Comparison of ENCODE assay signal across 23 mouse cellular contexts in the genomic region with DNA sequence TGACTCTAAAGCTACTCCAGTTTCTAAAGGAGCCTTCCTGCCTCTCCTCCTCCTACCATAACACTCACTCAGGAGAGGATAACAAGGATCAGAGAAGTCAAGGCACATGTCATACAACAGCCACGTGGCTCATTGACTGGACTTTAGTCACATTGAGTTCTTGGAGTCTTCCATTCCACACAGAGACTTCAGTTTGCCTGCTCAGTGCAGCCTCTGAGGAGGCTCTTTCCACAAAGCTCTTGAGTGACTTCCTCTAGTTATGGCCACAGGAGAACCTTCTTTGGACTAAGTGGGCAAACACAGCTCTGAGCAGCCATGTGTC. TPM values are rescaled to one million over a fixed set of nuclear protein-coding genes. Genes with fewer than 3 reads are reported as not detected.
"Had no signal": no experiment of that assay in that cellular context is flagged by ENCODE, and none has a peak within 500 bp of the region (broad histone marks: within the 10 kb centered on the region; RNA-seq: fewer than 3 reads in every experiment).

No protein-coding gene starts in this region.

RNA-seq across cellular contexts. Expression of gene Pilrb2, which starts 0.7 kb away (rescaled TPM):
- total RNA-seq: forebrain, postnatal 0 days; gastrocnemius, adult 18-20 months; gastrocnemius, adult 8-10 months had no signal
- polyA plus RNA-seq: embryonic facial prominence, embryonic 10.5 days; embryonic facial prominence, embryonic 11.5 days; embryonic facial prominence, embryonic 13.5 days; erythroblast, embryonic 14.5 days; forebrain, embryonic 10.5 days; forebrain, embryonic 11.5 days; forebrain, embryonic 12.5 days; forebrain, embryonic 13.5 days; forebrain, embryonic 14.5 days; forebrain, embryonic 15.5 days; forebrain, embryonic 16.5 days; forebrain, postnatal 0 days had no signal

RNA-seq across cellular contexts. Expression of gene Pilrb1, which starts 14.4 kb away (rescaled TPM):
- total RNA-seq: forebrain, postnatal 0 days; gastrocnemius, postnatal 14 days; gastrocnemius, postnatal 36 days had no signal
- polyA plus RNA-seq: cortical plate, adult 2 months; embryonic facial prominence, embryonic 11.5 days; embryonic facial prominence, embryonic 13.5 days; erythroblast, embryonic 14.5 days; forebrain, embryonic 10.5 days; forebrain, embryonic 11.5 days; forebrain, embryonic 12.5 days; forebrain, embryonic 13.5 days; forebrain, embryonic 14.5 days; forebrain, embryonic 15.5 days; forebrain, embryonic 16.5 days; forebrain, postnatal 0 days had no signal

RNA-seq across cellular contexts. Expression of gene Pilra, which starts 36.3 kb away (rescaled TPM):
- polyA plus RNA-seq: erythroblast, embryonic 14.5 days; forebrain, embryonic 16.5 days had no signal

RNA-seq across cellular contexts. Expression of gene Cyp3a13, which starts 49.1 kb away (rescaled TPM):
- total RNA-seq: common myeloid progenitor, adult 5-6 weeks; forebrain, postnatal 0 days; gastrocnemius, adult 2 months; gastrocnemius, postnatal 10 days; gastrocnemius, postnatal 14 days; granulocyte monocyte progenitor cell, adult 5-6 weeks had no signal
- polyA plus RNA-seq: embryonic facial prominence, embryonic 10.5 days; embryonic facial prominence, embryonic 11.5 days; embryonic facial prominence, embryonic 12.5 days; embryonic facial prominence, embryonic 13.5 days; embryonic facial prominence, embryonic 14.5 days; erythroblast, embryonic 14.5 days; forebrain, embryonic 10.5 days; forebrain, embryonic 11.5 days; forebrain, embryonic 12.5 days; forebrain, embryonic 13.5 days; forebrain, embryonic 14.5 days; forebrain, embryonic 15.5 days; forebrain, embryonic 16.5 days; forebrain, postnatal 0 days had no signal
